Mouse (Mus musculus) bone marrow, adult 2 months (tissue): Measurements from ENCODE around the gene Cryba4.

ENCODE experiments used
- CTCF ChIP-seq: fragments of 200-500 bp; IDR thresholded peaks from 2 replicates; pipeline ENCODE4 v1.5.1; 2011; ENCODE audit warnings: low read length, control low read depth; ENCODE audit not compliant: control insufficient read depth, insufficient read depth
- POLR2A ChIP-seq: fragments of 200-500 bp; IDR thresholded peaks from 2 replicates; pipeline ENCODE4 v1.6.1; 2011; ENCODE audit warnings: low read depth, mild to moderate bottlenecking, control low read depth, low read length, borderline replicate concordance; ENCODE audit not compliant: control insufficient read depth

DNA sequence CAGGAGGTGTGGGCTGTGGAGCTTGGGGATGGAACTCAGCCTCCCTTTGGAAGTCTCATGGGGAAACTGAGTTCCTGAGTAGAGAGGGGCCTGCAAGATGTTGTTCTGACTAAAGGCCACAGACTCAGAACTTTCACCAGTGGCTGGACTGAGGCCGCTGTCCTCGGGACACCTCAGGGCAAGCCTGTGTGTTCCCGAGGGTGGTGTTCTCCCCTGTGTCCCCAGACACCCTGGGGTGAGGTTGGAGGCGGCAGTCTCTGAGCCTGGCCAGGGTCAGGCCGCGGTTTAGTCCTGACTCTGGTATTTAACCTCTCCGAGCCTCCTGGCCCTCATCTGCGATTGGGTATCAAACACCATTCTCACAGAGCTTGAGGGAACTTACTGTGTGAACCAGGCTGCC lies 43.2 kb upstream of the Cryba4 start:
- no peak for TF ChIP-seq CTCF
- no peak for TF ChIP-seq POLR2A
